Mouse (Mus musculus): ENCODE results near the gene Tbpl1.

Tbpl1 gene

GRCm38 (mm10) chr10:22718475-22718874 is 13.3 kb downstream of the Tbpl1 start:
- in situ Hi-C loops (cut with MboI; ENCODE audit: unreplicated experiment in 2 of 2) = loop anchor here (5.0 to 25.0 kb wide), 5 partner anchors 136 to 1069 kb away; partner anchors contain the start of genes Rps12 (in 1 of the 2) and Slc18b1 (in 1 of the 2)

- in situ Hi-C loops (cut with MboI; ENCODE audit: unreplicated experiment in 2 of 2) = loop anchor here (25.0 kb wide), 3 partner anchors 677 to 1073 kb away; partner anchors contain the start of genes Rps12 (in 1 of the 2) and Slc18b1 (in 1 of the 2)
Observed at GRCm38 (mm10) chr10:22714520-22714919, 17.2 kb downstream of the Tbpl1 start.

GRCm38 (mm10) chr10:22712955-22713354 is 18.8 kb downstream of the Tbpl1 start:
- in situ Hi-C loops (cut with MboI; ENCODE audit: unreplicated experiment in 2 of 2) = loop anchor here (25.0 kb wide), 3 partner anchors 676 to 1074 kb away; partner anchors contain the start of genes Rps12 (in 1 of the 2) and Slc18b1 (in 1 of the 2)

- in situ Hi-C loops (cut with MboI; ENCODE audit: unreplicated experiment in 2 of 2) = loop anchor here (25.0 kb wide), 3 partner anchors 673 to 1077 kb away; partner anchors contain the start of genes Rps12 (in 1 of the 2) and Slc18b1 (in 1 of the 2)
Observed at GRCm38 (mm10) chr10:22710173-22710777, 21.5 kb downstream of the Tbpl1 start.

GRCm38 (mm10) chr10:22708190-22708843 is 23.4 kb downstream of the Tbpl1 start:
- in situ Hi-C loops (cut with MboI; ENCODE audit: unreplicated experiment in 2 of 2) = loop anchor here (25.0 kb wide), 3 partner anchors 671 to 1079 kb away; partner anchors contain the start of genes Rps12 (in 1 of the 2) and Slc18b1 (in 1 of the 2)

- in situ Hi-C loops (cut with MboI; ENCODE audit: unreplicated experiment in 2 of 2) = loop anchor here (25.0 kb wide), 3 partner anchors 667 to 1083 kb away; partner anchors contain the start of genes Rps12 (in 1 of the 2) and Slc18b1 (in 1 of the 2)
Observed at GRCm38 (mm10) chr10:22703844-22704243, 27.9 kb downstream of the Tbpl1 start.

GRCm38 (mm10) chr10:22701485-22702315 is 30.0 kb downstream of the Tbpl1 start:
- in situ Hi-C loops (cut with MboI; ENCODE audit: unreplicated experiment in 2 of 2) = loop anchor here (25.0 kb wide), 3 partner anchors 664 to 1086 kb away; partner anchors contain the start of genes Rps12 (in 1 of the 2) and Slc18b1 (in 1 of the 2)

GRCm38 (mm10) chr10:22700773-22701172 is 31.0 kb downstream of the Tbpl1 start:
- in situ Hi-C loops (cut with MboI; ENCODE audit: unreplicated experiment in 2 of 2) = loop anchor here (25.0 kb wide), 3 partner anchors 663 to 1087 kb away; partner anchors contain the start of genes Rps12 (in 1 of the 2) and Slc18b1 (in 1 of the 2)

- in situ Hi-C loops (cut with MboI; ENCODE audit: unreplicated experiment in 2 of 2) = loop anchor here (25.0 kb wide), 3 partner anchors 662 to 1088 kb away; partner anchors contain the start of genes Rps12 (in 1 of the 2) and Slc18b1 (in 1 of the 2)
Observed at GRCm38 (mm10) chr10:22699487-22700335, 32.0 kb downstream of the Tbpl1 start.

GRCm38 (mm10) chr10:22698158-22698953 is 33.4 kb downstream of the Tbpl1 start:
- in situ Hi-C loops (cut with MboI; ENCODE audit: unreplicated experiment in 2 of 2) = no loop called here

- in situ Hi-C loops (cut with MboI; ENCODE audit: unreplicated experiment in 2 of 2) = no loop called here
Observed at GRCm38 (mm10) chr10:22696864-22697263, 34.9 kb downstream of the Tbpl1 start.

- in situ Hi-C loops (cut with MboI; ENCODE audit: unreplicated experiment in 2 of 2) = no loop called here
Observed at GRCm38 (mm10) chr10:22696236-22696635, 35.5 kb downstream of the Tbpl1 start.

- in situ Hi-C loops (cut with MboI; ENCODE audit: unreplicated experiment in 2 of 2) = no loop called here
Observed at GRCm38 (mm10) chr10:22675848-22676630, 55.7 kb downstream of the Tbpl1 start.

GRCm38 (mm10) chr10:22674176-22674575 is 57.6 kb downstream of the Tbpl1 start:
- in situ Hi-C loops (cut with MboI; ENCODE audit: unreplicated experiment in 2 of 2) = no loop called here

- in situ Hi-C loops (cut with MboI; ENCODE audit: unreplicated experiment in 2 of 2) = no loop called here
Observed at GRCm38 (mm10) chr10:22668509-22668908, 63.2 kb downstream of the Tbpl1 start.

GRCm38 (mm10) chr10:22660286-22661000 is 71.3 kb downstream of the Tbpl1 start:
- in situ Hi-C loops (cut with MboI; ENCODE audit: unreplicated experiment in 2 of 2) = no loop called here

GRCm38 (mm10) chr10:22659386-22659725 is 72.4 kb downstream of the Tbpl1 start:
- in situ Hi-C loops (cut with MboI; ENCODE audit: unreplicated experiment in 2 of 2) = no loop called here
